Comparison of ENCODE assay signal across 14 mouse cellular contexts in genomic region chr7:27328161-27328560, GRCm38 (mm10). TPM values are rescaled to one million over a fixed set of nuclear protein-coding genes. Genes with fewer than 3 reads are reported as not detected.
"Had no signal": no experiment of that assay in that cellular context is flagged by ENCODE, and none has a peak within 500 bp of the region (broad histone marks: within the 10 kb centered on the region; RNA-seq: fewer than 3 reads in every experiment).

No protein-coding gene starts in this region.

- H3K9me3 ChIP-seq: limb, embryonic 13.5 days; midbrain, embryonic 12.5 days; neural tube, embryonic 13.5 days; stomach, embryonic 15.5 days had no signal

- H3K27ac ChIP-seq: layer of hippocampus, adult 2 months; limb, embryonic 13.5 days; liver, embryonic 14.5 days; midbrain, embryonic 12.5 days; neural tube, embryonic 13.5 days; stomach, embryonic 15.5 days had no signal

- ATAC-seq: midbrain, embryonic 16.5 days had no signal

- H3K4me2 ChIP-seq: midbrain, embryonic 12.5 days; neural tube, embryonic 13.5 days; stomach, embryonic 15.5 days had no signal

- H3K9ac ChIP-seq: limb, embryonic 13.5 days; liver, embryonic 14.5 days; midbrain, embryonic 12.5 days; neural tube, embryonic 13.5 days; stomach, embryonic 15.5 days had no signal

- H3K36me3 ChIP-seq: midbrain, embryonic 12.5 days; neural tube, embryonic 13.5 days had no signal

- DNase-seq: left cerebral cortex, postnatal 4 days; retina, postnatal 1 day; right cerebral cortex, postnatal 4 days; spleen, adult 18-20 months; thymus, adult 2 months; thymus, postnatal 36 days had no signal

- H3K4me3 ChIP-seq: layer of hippocampus, adult 2 months; limb, embryonic 13.5 days; midbrain, embryonic 12.5 days; neural tube, embryonic 13.5 days; stomach, embryonic 15.5 days had no signal

RNA-seq across cellular contexts. Expression of gene Gm20479, which starts 29.1 kb away (rescaled TPM):
- polyA plus RNA-seq: limb, embryonic 13.5 days; liver, adult 2 months; midbrain, embryonic 16.5 days; neural tube, embryonic 13.5 days; thymus, adult 2 months had no signal
